Mouse (Mus musculus): ENCODE data around the gene Nfyb. TPM values are rescaled to one million over a fixed set of nuclear protein-coding genes. Genes with fewer than 3 reads are reported as not detected.

Gene Nfyb
- total and polyA plus RNA-seq, 2 experiments from 2014 or later: 27.3 to 34.4 TPM

GRCm38 (mm10) chr10:82795767-82796166 is 31.8 kb upstream of the Nfyb start:
- WGBS: 43% methylated on average over 8 of the region's 8 CpGs
- H3K27me3 ChIP-seq (ENCODE audit: insufficient read depth, low read length): no peaks in the 10 kb centered on the region
- H3K4me3 ChIP-seq (ENCODE audit: low read length): peak overlapping the region; percentile 21
- H3K4me1 ChIP-seq (ENCODE audit: insufficient read depth, low read length): peaks cover 3% of the 10 kb centered on the region; the same call in 1 of the 2 replicates
- no peaks in the 10 kb centered on the region for H3K9me3 ChIP-seq (ENCODE audit: low read length)
- DNase-seq (ENCODE audit: low spot score) (no peak), ATAC-seq (0 out of 2 replicates have a peak, but pooled peaks have one; percentile 21)
- no peak overlapping the region for H3K27ac ChIP-seq
- TF ChIP-seq CTCF (IDR thresholded peaks at IDR 0.05; ENCODE audit: low read depth): no peak
- peak overlapping the region; percentile 28; the same call in 1 of the 2 replicates for H3K9ac ChIP-seq (replicated peaks; ENCODE audit: low read length)
- peak overlapping the region; percentile 51 for H3K4me2 ChIP-seq (ENCODE audit: low read depth, low read length)
- no peaks in the 10 kb centered on the region for H3K36me3 ChIP-seq (ENCODE audit: insufficient read depth, low read length)

DNA sequence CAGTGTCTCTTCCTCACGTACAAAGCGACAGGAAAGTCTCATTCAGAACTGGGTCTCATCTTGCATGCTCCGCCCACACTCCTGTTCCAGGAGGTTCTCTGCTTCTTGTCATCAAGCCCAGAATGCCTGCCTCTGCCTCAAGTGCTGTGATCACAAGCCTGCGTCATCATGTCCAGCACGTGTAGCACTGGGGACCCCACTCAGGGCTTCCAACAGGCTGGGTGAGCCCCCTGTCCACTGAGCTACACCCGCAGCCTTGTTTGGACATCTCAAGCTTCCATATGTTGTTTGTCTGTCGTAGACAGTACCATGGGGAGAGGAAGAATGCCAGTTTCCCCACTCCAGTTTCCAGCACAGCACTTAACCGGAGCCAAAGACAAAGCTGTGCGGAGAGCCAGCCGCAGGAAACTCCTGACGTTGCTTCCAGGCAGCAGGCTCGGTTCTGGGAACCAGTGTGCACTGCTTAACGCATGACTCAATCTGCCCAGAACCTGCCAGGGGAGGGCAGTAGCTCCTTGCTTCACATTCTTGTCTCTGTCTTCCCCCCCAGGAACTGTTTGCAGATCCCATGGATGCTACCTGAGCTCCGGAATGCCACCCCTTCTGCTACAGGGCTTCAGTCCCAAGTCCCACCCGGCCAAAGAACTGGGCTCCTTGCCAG is 31.3 kb upstream of the Nfyb start:
- H3K27ac ChIP-seq: no peak overlapping the region

DNA sequence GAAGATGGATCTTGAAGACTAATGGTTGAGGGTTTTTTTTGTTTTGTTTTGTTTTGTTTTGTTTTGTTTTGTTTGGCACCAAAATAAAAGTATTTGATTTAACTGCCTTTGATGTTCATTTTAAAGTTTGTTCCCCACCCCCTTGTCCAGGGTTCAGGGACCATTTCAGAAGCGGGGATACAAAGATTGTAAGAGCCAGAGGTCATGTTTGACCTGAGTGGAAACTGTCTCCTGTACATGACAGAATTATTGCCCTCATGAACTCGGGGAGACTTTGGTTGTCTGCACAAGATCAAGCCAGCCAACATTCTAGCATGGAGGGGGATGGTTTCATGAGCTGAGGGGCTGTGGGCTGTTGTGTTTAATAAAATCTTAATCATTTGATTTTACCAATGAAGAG is 28.4 kb upstream of the Nfyb start:
- H3K4me3 ChIP-seq (ENCODE audit: low read length): no peak overlapping the region
- H3K36me3 ChIP-seq (ENCODE audit: insufficient read depth, low read length): no peaks in the 10 kb centered on the region
- no peaks in the 10 kb centered on the region for H3K9me3 ChIP-seq (ENCODE audit: low read length)
- H3K4me2 ChIP-seq (ENCODE audit: low read depth, low read length): no peak overlapping the region
- no peaks in the 10 kb centered on the region for H3K27me3 ChIP-seq (ENCODE audit: insufficient read depth, low read length)
- no peak overlapping the region for H3K9ac ChIP-seq (replicated peaks; ENCODE audit: low read length)
- no peak overlapping the region for H3K27ac ChIP-seq
- DNase-seq (ENCODE audit: low spot score) (no peak), ATAC-seq (no peak)
- H3K4me1 ChIP-seq (ENCODE audit: insufficient read depth, low read length): peaks cover 3% of the 10 kb centered on the region; the same call in 1 of the 2 replicates
- 74% methylated on average over 2 of the region's 2 CpGs for WGBS
- no peak for TF ChIP-seq CTCF (IDR thresholded peaks at IDR 0.05; ENCODE audit: low read depth)

More for the DNA sequence above, 31.3 kb upstream of the Nfyb start:
- H3K4me2 ChIP-seq (ENCODE audit: low read depth, low read length): peak overlapping the region; percentile 51
- H3K9me3 ChIP-seq (ENCODE audit: low read length): no peaks in the 10 kb centered on the region
- peak overlapping the region; percentile 28; the same call in 1 of the 2 replicates for H3K9ac ChIP-seq (replicated peaks; ENCODE audit: low read length)
- peak; percentile 58 for TF ChIP-seq CTCF (IDR thresholded peaks at IDR 0.05; ENCODE audit: low read depth)
- H3K27me3 ChIP-seq (ENCODE audit: insufficient read depth, low read length): no peaks in the 10 kb centered on the region
- peak; percentile 73 for DNase-seq (ENCODE audit: low spot score)
- peaks cover 3% of the 10 kb centered on the region; the same call in 1 of the 2 replicates for H3K4me1 ChIP-seq (ENCODE audit: insufficient read depth, low read length)
- WGBS: 28% methylated on average over 15 of the region's 15 CpGs
- H3K4me3 ChIP-seq (ENCODE audit: low read length): peak overlapping the region; percentile 21
- no peaks in the 10 kb centered on the region for H3K36me3 ChIP-seq (ENCODE audit: insufficient read depth, low read length)
- ATAC-seq: peak; percentile 72

- WGBS: 94% methylated on average over 3 of the region's 3 CpGs
- H3K4me1 ChIP-seq (ENCODE audit: insufficient read depth, low read length): peaks cover 3% of the 10 kb centered on the region; the same call in 1 of the 2 replicates
- TF ChIP-seq CTCF (IDR thresholded peaks at IDR 0.05; ENCODE audit: low read depth): no peak
- H3K27ac ChIP-seq: no peak overlapping the region
- H3K36me3 ChIP-seq (ENCODE audit: insufficient read depth, low read length): no peaks in the 10 kb centered on the region
- no peak for ATAC-seq
- no peaks in the 10 kb centered on the region for H3K27me3 ChIP-seq (ENCODE audit: insufficient read depth, low read length)
- no peak overlapping the region for H3K9ac ChIP-seq (replicated peaks; ENCODE audit: low read length)
- no peak for DNase-seq (ENCODE audit: low spot score)
- H3K9me3 ChIP-seq (ENCODE audit: low read length): no peaks in the 10 kb centered on the region
- no peak overlapping the region for H3K4me3 ChIP-seq (ENCODE audit: low read length)
- H3K4me2 ChIP-seq (ENCODE audit: low read depth, low read length): no peak overlapping the region
Measured at GRCm38 (mm10) chr10:82791713-82792112, 27.8 kb upstream of the Nfyb start.

GRCm38 (mm10) chr10:82790504-82790903 is 26.6 kb upstream of the Nfyb start:
- Histone ChIP-seq H3K9me3 (ENCODE audit: low read length) (no peaks in the 10 kb centered on the region), H3K36me3 (ENCODE audit: insufficient read depth, low read length) (no peaks in the 10 kb centered on the region), H3K4me2 (ENCODE audit: low read depth, low read length) (no peak overlapping the region), H3K9ac (replicated peaks; ENCODE audit: low read length) (no peak overlapping the region), H3K4me1 (ENCODE audit: insufficient read depth, low read length) (peaks cover 3% of the 10 kb centered on the region; the same call in 1 of the 2 replicates), H3K4me3 (ENCODE audit: low read length) (no peak overlapping the region), H3K27me3 (ENCODE audit: insufficient read depth, low read length) (no peaks in the 10 kb centered on the region), H3K27ac (no peak overlapping the region)
- WGBS: 92% methylated on average over 5 of the region's 5 CpGs
- no peak for TF ChIP-seq CTCF (IDR thresholded peaks at IDR 0.05; ENCODE audit: low read depth)
- ATAC-seq: no peak
- no peak for DNase-seq (ENCODE audit: low spot score)

DNA sequence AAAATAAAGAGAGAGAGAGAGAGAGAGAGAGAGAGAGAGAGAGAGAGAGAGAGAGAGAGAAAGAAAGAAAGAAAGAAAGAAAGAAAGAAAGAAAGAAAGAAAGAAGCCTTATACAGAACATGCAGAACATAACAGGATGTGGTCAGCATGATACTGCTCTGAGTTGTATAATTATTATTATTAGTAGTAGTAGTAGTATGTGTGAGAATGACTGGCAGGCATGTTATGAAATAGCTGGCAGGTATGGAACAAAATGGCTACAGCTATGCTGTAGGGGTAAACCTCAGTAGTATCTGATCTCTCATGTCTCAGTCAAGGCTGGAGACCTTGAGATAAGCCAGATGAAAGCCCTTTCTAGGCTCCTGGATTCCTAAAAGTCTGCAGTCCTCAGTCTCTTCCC is 25.2 kb upstream of the Nfyb start:
- Histone ChIP-seq H3K36me3 (ENCODE audit: insufficient read depth, low read length) (no peaks in the 10 kb centered on the region), H3K4me3 (ENCODE audit: low read length) (no peak overlapping the region), H3K27ac (no peak overlapping the region), H3K4me1 (ENCODE audit: insufficient read depth, low read length) (no peaks in the 10 kb centered on the region), H3K27me3 (ENCODE audit: insufficient read depth, low read length) (no peaks in the 10 kb centered on the region), H3K9ac (replicated peaks; ENCODE audit: low read length) (no peak overlapping the region), H3K9me3 (ENCODE audit: low read length) (no peaks in the 10 kb centered on the region), H3K4me2 (ENCODE audit: low read depth, low read length) (no peak overlapping the region)
- ATAC-seq: no peak
- no peak for DNase-seq (ENCODE audit: low spot score)
- TF ChIP-seq CTCF (IDR thresholded peaks at IDR 0.05; ENCODE audit: low read depth): no peak

- no peaks in the 10 kb centered on the region for H3K9me3 ChIP-seq (ENCODE audit: low read length)
- H3K27ac ChIP-seq: no peak overlapping the region
- DNase-seq (ENCODE audit: low spot score): no peak
- no peaks in the 10 kb centered on the region for H3K36me3 ChIP-seq (ENCODE audit: insufficient read depth, low read length)
- no peaks in the 10 kb centered on the region for H3K4me1 ChIP-seq (ENCODE audit: insufficient read depth, low read length)
- H3K4me3 ChIP-seq (ENCODE audit: low read length): no peak overlapping the region
- 48% methylated on average over 2 of the region's 2 CpGs for WGBS
- no peak overlapping the region for H3K4me2 ChIP-seq (ENCODE audit: low read depth, low read length)
- TF ChIP-seq CTCF (IDR thresholded peaks at IDR 0.05; ENCODE audit: low read depth): no peak
- H3K27me3 ChIP-seq (ENCODE audit: insufficient read depth, low read length): no peaks in the 10 kb centered on the region
- no peak overlapping the region for H3K9ac ChIP-seq (replicated peaks; ENCODE audit: low read length)
- no peak for ATAC-seq
Measured at GRCm38 (mm10) chr10:82782472-82782871, 18.5 kb upstream of the Nfyb start.
